Mouse (Mus musculus) lung, postnatal 10 days (tissue): Measurements from ENCODE around the gene Arsg.

Experiments used
- DNase-seq: peaks from one replicate; pipeline ENCODE4 v3.0.0; 2021

The Arsg gene

DNA sequence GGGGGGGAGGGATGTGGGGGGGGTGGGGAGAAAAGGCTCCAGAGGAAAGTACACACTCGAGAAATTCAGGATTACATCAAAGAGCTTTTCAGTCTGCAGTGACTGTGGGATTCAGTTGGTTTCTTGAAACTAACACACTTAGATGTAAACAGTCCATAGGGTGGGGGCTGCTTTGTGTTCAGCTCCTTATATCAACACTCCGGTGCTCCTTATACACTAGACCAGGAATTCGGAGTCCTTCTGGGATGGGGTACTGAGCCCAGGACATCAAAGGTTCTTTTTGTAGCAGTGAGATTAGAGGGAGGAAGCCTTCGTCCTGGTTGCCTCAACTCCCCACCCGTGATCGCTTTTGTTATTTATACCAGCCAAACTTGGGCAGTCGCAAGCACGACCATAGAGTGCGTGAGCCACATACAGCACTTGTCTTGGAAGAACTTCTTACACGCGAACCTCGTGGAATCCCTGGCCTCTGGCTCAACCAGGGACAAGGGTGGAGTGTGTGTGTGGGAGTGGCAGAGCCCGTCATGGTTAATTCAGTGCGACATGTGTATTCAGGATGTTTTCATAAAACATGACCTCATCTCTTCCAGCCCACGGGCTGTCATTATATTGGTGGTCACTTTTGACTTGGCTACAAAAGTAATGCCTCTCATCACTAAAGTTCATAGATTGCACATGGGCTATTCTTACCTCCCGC is 73.3 kb downstream of the Arsg start:
- peak; percentile 46 for DNase-seq

- no peak for DNase-seq
Observed at GRCm38 (mm10) chr11:109547652-109548051, 74.5 kb downstream of the Arsg start.

DNA sequence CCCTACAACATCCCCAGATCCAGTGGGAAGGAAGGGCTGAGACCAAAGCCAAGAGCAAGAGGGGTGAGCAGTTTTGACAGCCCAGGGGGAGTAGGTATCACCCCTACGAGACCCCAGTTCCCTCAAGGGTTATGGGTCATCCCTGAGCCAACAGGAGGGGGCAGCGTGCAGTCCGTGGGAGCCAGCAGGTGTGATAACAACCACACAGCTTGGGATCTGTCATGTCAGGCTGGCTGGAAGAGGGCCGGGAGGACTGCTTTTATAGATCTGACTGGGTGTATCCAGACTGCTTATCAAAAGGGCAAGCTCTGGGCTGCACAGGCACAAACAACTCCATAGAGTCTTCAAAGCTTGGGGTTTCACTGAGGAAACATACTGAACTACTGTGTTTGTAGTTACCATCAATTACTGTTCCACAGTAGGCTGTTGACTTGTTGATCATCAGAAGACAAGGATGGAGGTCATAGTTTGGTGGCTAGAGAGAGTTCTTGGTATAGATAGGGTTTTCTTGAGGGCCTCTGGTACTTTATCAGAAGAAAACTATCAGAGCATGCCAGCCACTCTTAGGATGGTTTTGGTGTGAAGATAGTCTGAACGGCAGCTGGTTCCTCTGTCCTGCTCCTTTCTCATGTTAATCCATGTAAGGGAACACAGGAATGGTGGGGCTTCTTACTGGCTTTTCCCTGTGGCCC is 76.6 kb downstream of the Arsg start:
- no peak for DNase-seq

- no peak for DNase-seq
Observed at GRCm38 (mm10) chr11:109553921-109554320, 80.7 kb downstream of the Arsg start.

DNA sequence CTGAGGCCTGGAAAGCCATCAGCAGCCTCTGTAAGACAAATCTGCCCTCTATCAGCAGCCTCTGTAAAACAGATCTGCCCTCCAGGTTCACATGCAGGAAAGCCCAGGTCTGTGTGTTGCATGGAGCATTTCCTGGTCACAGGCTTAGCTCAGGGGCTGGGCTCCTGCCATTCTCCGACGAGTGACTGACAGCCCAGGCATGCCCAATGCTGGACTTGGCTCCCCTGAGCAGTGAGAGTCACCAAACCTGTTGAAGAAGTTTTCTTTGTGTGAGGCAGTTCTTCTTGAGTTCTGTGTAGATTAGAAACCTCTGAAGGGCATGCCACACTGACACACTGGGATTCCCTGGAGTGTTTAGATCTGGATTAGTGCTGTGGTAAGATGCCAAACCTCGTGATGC is 81.3 kb downstream of the Arsg start:
- no peak for DNase-seq

GRCm38 (mm10) chr11:109556130-109556529 is 83.0 kb downstream of the Arsg start:
- DNase-seq: no peak

DNA sequence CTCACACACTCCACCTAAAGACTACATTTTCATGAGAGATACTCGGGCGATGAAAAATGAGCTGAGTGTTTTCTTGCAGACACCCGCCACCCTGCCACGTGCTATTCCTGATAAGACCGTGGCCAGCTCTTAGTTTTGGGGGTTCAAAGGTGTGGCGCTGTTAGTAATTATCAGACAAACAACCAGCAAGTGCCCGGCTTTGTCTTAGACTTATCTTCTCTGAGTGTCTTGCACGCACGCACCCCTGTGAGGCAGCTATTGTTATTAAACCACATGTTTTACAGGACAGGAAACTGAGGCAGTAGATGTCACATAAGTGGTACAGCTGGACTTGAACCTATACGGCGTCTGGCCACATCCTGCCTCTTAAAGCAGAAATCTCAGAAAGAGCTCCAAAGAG is 84.2 kb downstream of the Arsg start:
- DNase-seq: no peak

- peak; percentile 19 for DNase-seq
Observed at GRCm38 (mm10) chr11:109559241-109559640, 86.1 kb downstream of the Arsg start.

DNA sequence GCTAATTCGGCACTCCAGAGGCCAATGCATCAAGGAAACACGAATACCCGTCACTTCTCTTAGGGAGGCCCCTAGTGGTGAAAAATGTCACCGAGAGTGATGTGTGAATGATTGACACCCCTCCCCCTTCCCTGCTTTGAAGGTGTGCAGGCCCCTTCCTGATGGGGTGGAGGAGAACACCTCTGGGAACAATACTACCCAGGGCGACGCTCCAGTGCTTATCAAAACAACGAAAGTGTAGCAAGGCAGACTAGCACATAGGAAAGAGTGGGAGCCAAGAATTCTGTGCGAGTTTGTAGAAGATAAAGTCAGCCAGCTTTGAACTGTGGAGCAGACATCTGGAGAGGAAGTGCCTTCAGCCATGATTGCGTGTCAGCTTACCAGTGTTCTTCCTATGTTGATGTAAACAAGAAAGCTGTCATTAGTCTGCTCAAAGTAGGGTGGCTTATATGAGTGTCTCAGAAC is 87.7 kb downstream of the Arsg start:
- DNase-seq: peak; percentile 77

GRCm38 (mm10) chr11:109561445-109561844 is 88.3 kb downstream of the Arsg start:
- no peak for DNase-seq

GRCm38 (mm10) chr11:109563708-109564107 is 90.5 kb downstream of the Arsg start:
- no peak for DNase-seq

DNA sequence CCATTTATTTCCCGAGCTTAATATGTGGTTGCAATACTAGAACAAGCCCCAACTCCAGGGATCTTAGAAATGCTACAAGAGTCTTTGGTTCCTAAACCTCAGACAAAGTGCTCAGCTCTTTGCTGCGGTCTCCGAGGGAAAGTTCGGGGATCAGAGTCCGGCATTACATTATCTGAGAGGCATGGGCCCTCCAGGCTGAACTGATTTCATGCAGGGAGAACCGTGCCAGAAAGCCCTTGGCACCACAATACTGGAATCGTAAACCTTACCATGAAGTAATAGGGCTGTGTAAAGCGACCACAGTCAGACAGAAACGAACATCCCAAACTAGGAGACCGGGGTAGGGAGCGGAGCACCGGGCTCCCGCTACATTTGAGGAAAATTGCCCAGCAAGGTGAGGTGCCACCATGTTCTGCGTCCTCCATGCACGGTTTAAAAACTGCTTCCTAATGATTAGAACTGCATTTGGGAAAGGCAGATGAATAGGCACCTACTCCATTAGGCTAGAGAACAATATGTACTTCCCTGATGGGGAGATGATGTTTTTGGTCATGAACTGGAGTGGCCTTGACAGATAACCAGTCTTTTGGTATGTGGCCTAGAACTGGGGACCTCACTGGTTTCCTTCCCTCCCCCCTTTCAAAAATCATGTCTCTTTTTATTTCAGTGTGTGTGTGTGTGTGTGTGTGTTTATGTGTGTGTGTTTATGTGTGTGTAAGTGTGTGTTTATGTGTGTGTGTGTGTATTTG is 91.5 kb downstream of the Arsg start:
- no peak for DNase-seq

DNA sequence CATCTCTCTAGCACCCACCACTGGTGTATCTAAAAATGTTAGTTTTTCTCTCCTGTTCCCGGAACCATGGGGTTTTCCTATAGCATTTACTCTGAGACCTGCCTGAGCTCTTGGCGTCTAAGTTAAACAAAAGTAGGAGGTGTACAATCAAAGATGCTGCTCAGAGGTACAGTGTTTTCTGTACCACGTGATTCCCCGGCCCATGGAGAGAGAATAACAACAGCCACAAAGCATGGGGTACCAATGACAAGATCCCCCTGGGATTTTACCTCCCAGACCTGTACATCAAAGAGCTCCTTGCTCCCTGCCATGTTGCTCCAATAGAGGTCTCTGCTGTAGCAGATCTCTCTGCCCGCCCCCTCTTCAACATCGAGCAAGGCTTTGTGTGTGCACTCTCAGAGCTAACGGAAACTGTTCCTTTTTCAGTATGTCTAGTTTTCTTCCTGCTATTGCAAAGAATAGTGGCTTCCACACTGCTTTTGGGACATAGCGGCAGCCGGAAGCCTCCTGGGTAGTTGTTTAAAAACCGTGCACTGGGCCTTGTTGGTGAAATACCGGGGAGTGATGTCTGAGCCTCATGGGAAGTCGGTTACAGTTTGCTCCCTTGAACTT is 95.9 kb downstream of the Arsg start:
- DNase-seq: no peak

- no peak for DNase-seq
Observed at GRCm38 (mm10) chr11:109569809-109570208, 96.6 kb downstream of the Arsg start.

GRCm38 (mm10) chr11:109572051-109572450 is 98.9 kb downstream of the Arsg start:
- DNase-seq: no peak

DNA sequence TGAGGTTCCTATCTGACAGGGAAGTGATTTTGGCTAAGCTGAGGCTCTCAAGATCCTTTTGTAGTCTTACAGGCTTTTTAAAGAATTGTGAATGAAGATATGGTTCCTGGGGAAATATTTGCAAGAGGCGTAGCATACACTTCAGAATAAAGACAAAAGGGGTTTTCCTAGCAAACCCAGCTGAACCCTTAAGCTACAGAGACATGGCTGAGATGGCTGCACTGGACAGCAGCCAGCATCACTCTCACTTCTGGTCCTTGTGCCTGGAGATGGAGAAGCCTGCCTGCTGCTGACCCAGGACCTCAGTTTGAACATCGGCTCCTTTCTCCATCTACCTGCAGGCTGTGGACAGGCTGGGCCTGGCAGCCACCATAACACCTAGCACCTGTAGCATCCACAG is 101.4 kb downstream of the Arsg start:
- DNase-seq: no peak

DNA sequence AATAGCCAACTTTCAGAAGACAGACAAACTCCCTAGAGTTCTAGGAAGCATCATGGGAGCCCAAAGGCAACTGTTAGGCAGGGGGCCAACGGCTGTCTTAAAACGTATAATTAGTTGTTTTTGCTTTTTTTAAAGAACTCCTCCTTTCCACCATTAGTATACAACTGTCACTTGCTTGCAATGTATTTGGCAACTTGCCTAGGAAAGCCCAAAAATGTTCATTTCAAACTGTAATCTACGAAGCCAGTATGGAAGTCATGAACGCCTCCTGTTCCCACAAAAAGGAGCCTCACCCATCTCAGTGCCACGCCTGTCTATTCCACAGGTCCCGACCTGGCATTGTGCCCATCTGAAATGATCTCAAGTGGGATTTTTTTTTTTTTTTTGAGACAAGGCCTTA is 102.7 kb downstream of the Arsg start:
- DNase-seq: no peak

DNA sequence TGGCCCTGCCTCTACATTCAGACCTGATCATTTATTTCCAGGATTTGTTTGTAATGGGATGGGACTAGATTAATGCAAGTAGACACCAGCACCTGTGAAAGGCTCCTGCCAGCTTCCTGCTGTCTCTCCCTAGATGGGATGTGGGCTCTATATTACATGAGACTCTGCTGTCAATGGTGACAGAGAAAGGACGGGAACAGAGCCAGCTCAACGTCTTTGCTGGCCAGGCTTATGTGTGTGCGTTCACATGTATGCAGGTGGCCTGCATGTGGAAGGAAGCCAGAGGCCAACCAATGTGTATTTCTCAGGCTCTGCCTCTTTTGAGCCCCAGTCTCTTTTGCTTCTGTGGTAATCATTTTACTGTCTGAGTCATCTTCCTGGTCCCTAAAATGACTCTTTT is 105.4 kb downstream of the Arsg start:
- no peak for DNase-seq

DNA sequence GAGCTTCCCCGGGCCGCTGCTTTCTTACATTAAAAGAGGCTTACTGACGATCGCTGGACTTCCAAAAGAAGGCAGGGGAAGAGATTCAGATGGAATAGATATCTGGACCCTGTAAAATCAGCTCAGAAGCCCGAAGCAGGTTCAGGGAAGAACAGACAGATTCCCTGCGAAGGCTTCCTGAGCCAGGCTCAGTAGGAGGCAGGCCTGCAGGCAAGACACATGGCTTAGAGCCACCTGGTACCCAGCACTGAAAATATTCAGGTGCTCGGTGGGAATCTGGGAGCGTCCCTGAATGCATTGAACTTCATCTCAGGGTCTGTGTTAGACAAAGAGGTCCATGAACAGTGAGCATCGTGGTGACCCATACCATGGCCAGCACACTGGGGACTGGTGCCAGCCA is 106.8 kb downstream of the Arsg start:
- DNase-seq: no peak

GRCm38 (mm10) chr11:109583986-109584385 is 110.8 kb downstream of the Arsg start:
- no peak for DNase-seq

DNA sequence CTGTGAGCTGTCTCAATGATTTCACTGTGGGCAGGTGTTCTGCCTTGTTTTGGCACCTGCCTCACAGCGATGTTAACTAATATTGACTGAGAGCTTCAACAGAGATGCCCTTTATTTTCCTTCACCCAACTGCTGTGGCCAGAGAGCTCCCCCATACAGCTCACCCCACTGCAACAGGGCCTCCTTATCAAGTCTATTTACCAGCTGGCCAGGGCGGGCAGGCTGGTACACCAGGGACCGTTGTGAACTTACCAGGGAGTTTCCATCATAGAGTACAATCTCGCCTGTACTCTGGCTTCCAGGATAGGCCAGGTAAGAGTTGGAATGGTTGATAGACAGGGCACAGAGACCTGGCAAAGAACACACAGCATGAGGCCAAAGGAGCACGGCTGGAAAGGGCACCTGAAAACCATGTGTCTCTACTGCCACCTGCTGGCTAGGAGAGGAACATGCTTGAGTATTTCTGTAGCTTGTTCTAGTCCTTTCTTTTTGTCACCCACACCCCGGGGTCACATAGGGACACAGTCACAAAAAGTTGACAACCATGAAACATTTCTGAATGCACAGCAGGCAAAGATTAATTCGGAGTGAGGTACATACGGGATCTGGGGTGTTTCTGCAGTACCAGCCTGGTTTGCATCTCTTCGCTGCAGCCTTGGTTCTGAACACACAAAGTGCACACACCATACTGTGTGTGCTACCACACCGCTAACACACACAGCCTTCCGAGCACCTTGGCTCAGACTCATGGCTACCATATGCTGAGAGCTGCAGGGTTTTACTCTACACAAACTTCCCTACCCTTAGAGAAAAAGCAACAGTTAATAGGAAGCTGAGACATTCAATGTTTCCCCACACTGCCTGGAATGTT is 111.9 kb downstream of the Arsg start:
- DNase-seq: peak; percentile 84

- no peak for DNase-seq
Observed at GRCm38 (mm10) chr11:109586424-109586823, 113.2 kb downstream of the Arsg start.
